Comparison of ENCODE assay signal across 23 mouse cellular contexts in the genomic region with DNA sequence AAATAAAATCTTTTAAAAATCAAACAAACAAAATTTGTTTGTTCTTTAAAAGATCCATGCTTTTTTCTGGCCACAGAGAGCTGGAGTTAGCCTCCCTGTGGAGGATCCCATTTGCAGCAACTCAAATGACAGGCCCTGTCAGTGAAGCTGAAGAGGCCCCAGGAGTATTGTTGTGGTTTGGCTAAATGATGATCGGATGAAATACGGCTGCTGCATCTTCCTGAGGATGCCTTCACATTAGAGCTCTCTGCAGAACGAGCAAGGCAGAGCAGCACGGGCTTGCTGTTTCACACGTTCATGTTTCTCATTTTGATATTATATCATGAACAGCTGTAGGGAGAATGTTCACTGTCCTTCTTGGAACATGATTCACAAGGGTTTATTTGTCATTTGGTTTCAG.
A peak's percentile ranks its signal among the peaks of the same experiment; 100 is the strongest.
DNase-seq lines count a peak whose midpoint lies in the region; ATAC-seq and TF ChIP-seq lines count a peak whose summit lies in the region.
"Had no signal": no experiment of that assay in that cellular context is flagged by ENCODE, and none has a peak within 500 bp of the region (broad histone marks: within the 10 kb centered on the region; RNA-seq: fewer than 3 reads in every experiment).

No protein-coding gene starts in this region.

- no peaks in the 10 kb centered on the region for H3K36me3 ChIP-seq in heart, adult 2 months (ENCODE audit: control insufficient read depth, insufficient read depth, low read length)
- no peaks in the 10 kb centered on the region for H3K36me3 ChIP-seq in midbrain, embryonic 14.5 days (ENCODE audit: control insufficient read depth, insufficient read depth, low read length)
- H3K36me3 ChIP-seq in midbrain, embryonic 10.5 days, result no peaks in the 10 kb centered on the region
- H3K36me3 ChIP-seq: embryonic facial prominence, embryonic 13.5 days; G1E; heart, embryonic 15.5 days; hindbrain, embryonic 12.5 days had no signal

- H3K4me1 ChIP-seq in heart, adult 2 months (ENCODE audit: control insufficient read depth, insufficient read depth, low read length), result peaks cover 2% of the 10 kb centered on the region; the same call in 1 of the 2 replicates
- no peaks in the 10 kb centered on the region for H3K4me1 ChIP-seq in midbrain, embryonic 14.5 days (ENCODE audit: control insufficient read depth, insufficient read depth, low read length)
- no peaks in the 10 kb centered on the region for H3K4me1 ChIP-seq in midbrain, embryonic 10.5 days
- H3K4me1 ChIP-seq: embryonic facial prominence, embryonic 13.5 days; forebrain, embryonic 13.5 days; heart, embryonic 15.5 days; hindbrain, embryonic 12.5 days had no signal

- H3K4me2 ChIP-seq in midbrain, embryonic 14.5 days (ENCODE audit: low read length), result no peak overlapping the region
- H3K4me2 ChIP-seq: embryonic facial prominence, embryonic 13.5 days; forebrain, embryonic 13.5 days; heart, embryonic 11.5 days; heart, embryonic 15.5 days; hindbrain, embryonic 12.5 days had no signal

- 75% methylated on average over 5 of the region's 5 CpGs for WGBS in heart, adult 2 months
- WGBS in midbrain, embryonic 14.5 days, result 76% methylated on average over 5 of the region's 5 CpGs
- 86% methylated on average over 5 of the region's 5 CpGs for WGBS in midbrain, embryonic 10.5 days

- no peak for TF ChIP-seq CTCF in heart, adult 2 months (IDR thresholded peaks at IDR 0.05)

- no peak for ATAC-seq in midbrain, embryonic 14.5 days (ENCODE audit: low FRiP score, low TSS enrichment)
- ATAC-seq: CD4-positive, CD25-positive, alpha-beta regulatory T cell, adult 4 months; forebrain, embryonic 13.5 days; intestine, embryonic 16.5 days had no signal

- no peak overlapping the region for H3K4me3 ChIP-seq in heart, adult 2 months
- no peak overlapping the region for H3K4me3 ChIP-seq in midbrain, embryonic 14.5 days (replicated peaks; ENCODE audit: low read depth, low read length)
- no peak overlapping the region for H3K4me3 ChIP-seq in midbrain, embryonic 10.5 days
- H3K4me3 ChIP-seq: embryonic facial prominence, embryonic 13.5 days; forebrain, embryonic 13.5 days; heart, embryonic 15.5 days; hindbrain, embryonic 12.5 days had no signal

- no peak overlapping the region for H3K9ac ChIP-seq in heart, adult 2 months (ENCODE audit: low read depth, low read length)
- no peak overlapping the region for H3K9ac ChIP-seq in midbrain, embryonic 14.5 days (replicated peaks; ENCODE audit: low read length)
- H3K9ac ChIP-seq: embryonic facial prominence, embryonic 13.5 days; forebrain, embryonic 13.5 days; heart, embryonic 15.5 days; hindbrain, embryonic 12.5 days had no signal

- no peak for TF ChIP-seq EP300 in heart, adult 2 months (IDR thresholded peaks at IDR 0.05; ENCODE audit: insufficient read depth, low read depth, low read length)

- intact Hi-C loops in heart, adult 2 months (cut with DNase I), result no loop called here
- intact Hi-C loops in left cerebral cortex, postnatal 14 days (cut with DNase I), result no loop called here

- DNase-seq in heart, adult 9 months (ENCODE audit: low spot score in 2 of 2), result peak; percentile 16 to 30
- DNase-seq in heart, adult 2 months, result no peak
- DNase-seq in midbrain, embryonic 14.5 days, result peak; percentile 9
- no peak for DNase-seq in midbrain, embryonic 10.5 days (ENCODE audit: low spot score)
- peak; percentile 6 for DNase-seq in mesoderm, embryonic 11.5 days (ENCODE audit: low read depth, low spot score)
- DNase-seq in skeletal muscle tissue, adult 2 months (ENCODE audit: low read depth, low spot score), result peak; percentile 36
- no peak for DNase-seq in left cerebral cortex, postnatal 14 days (ENCODE audit: low spot score in 2 of 2)
- DNase-seq: adrenal gland, adult 8-10 months; adrenal gland, postnatal 36 days; cerebellum, adult 11-12 months; cerebellum, adult 9-10 months; cerebellum, postnatal 25 days; gastrocnemius, postnatal 14 days; heart, postnatal 36 days; kidney, adult 2 months had no signal

- H3K9me3 ChIP-seq in midbrain, embryonic 14.5 days (ENCODE audit: control insufficient read depth, low read length), result no peaks in the 10 kb centered on the region
- H3K9me3 ChIP-seq in midbrain, embryonic 10.5 days (replicated peaks), result peaks cover 6% of the 10 kb centered on the region
- H3K9me3 ChIP-seq: embryonic facial prominence, embryonic 13.5 days; heart, embryonic 15.5 days had no signal

- H3K27me3 ChIP-seq in heart, adult 2 months (ENCODE audit: control insufficient read depth, insufficient read depth, low read length), result no peaks in the 10 kb centered on the region
- no peaks in the 10 kb centered on the region for H3K27me3 ChIP-seq in midbrain, embryonic 14.5 days (ENCODE audit: control insufficient read depth, insufficient read depth, low read length)
- H3K27me3 ChIP-seq in midbrain, embryonic 10.5 days (ENCODE audit: low read depth, poor library complexity, severe bottlenecking), result no peaks in the 10 kb centered on the region
- H3K27me3 ChIP-seq: embryonic facial prominence, embryonic 13.5 days; forebrain, embryonic 13.5 days; heart, embryonic 15.5 days; hindbrain, embryonic 12.5 days had no signal

- no peak overlapping the region for H3K27ac ChIP-seq in heart, adult 2 months
- H3K27ac ChIP-seq in midbrain, embryonic 14.5 days (replicated peaks; ENCODE audit: low read depth, low read length), result no peak overlapping the region
- no peak overlapping the region for H3K27ac ChIP-seq in midbrain, embryonic 10.5 days (replicated peaks)
- H3K27ac ChIP-seq: embryonic facial prominence, embryonic 13.5 days; forebrain, embryonic 13.5 days; heart, embryonic 15.5 days; hindbrain, embryonic 12.5 days had no signal

- no peak for TF ChIP-seq POLR2A in heart, adult 2 months (IDR thresholded peaks at IDR 0.05; ENCODE audit: insufficient read depth, low read depth, low read length)

- no peaks in the 10 kb centered on the region for H3K79me2 ChIP-seq in heart, adult 2 months (replicated peaks; ENCODE audit: control insufficient read depth, insufficient read depth, low read length)

Comparison
In these comparisons a context has a peak if more than half of its experiments do, and no peak if none do; other contexts are left out.
1. DNase-seq: peak in heart, adult 9 months (2 of 2), midbrain, embryonic 14.5 days (single experiment), mesoderm, embryonic 11.5 days (single experiment) and skeletal muscle tissue, adult 2 months (single experiment); none in heart, adult 2 months (0 of 2), midbrain, embryonic 10.5 days (single experiment) and left cerebral cortex, postnatal 14 days (0 of 2).